Mouse (Mus musculus) heart, embryonic 12.5 days (tissue): ENCODE measurements around the gene Stard3. TPM values are rescaled to one million over a fixed set of nuclear protein-coding genes. Genes with fewer than 3 reads are reported as not detected.

Experiments used
- ATAC-seq: fragments of 200-750 bp; cut with Nextera tagmentation; 2 replicates; pipeline ENCODE4 v1.8.0; 2017; ENCODE audit warnings: moderate TSS enrichment, moderate library complexity; ENCODE audit not compliant: insufficient number of reproducible peaks, low FRiP score
- H3K27ac ChIP-seq: fragments of 300-500 bp; sonication (generic); 2 replicates; pipeline ENCODE4 v1.5.1; 2016; ENCODE audit warnings: mild to moderate bottlenecking, moderate library complexity; ENCODE audit not compliant: poor library complexity, severe bottlenecking
- H3K27me3 ChIP-seq: fragments of 300-500 bp; sonication (generic); replicated peaks from 2 replicates; pipeline ENCODE4 v1.6.1; 2016; ENCODE audit warnings: mild to moderate bottlenecking, moderate library complexity
- H3K36me3 ChIP-seq: fragments of 300-500 bp; sonication (generic); 2 replicates; pipeline ENCODE4 v1.6.1; 2016; ENCODE audit warnings: mild to moderate bottlenecking, moderate library complexity
- H3K4me1 ChIP-seq: fragments of 300-500 bp; sonication (generic); replicated peaks from 2 replicates; pipeline ENCODE4 v1.6.1; 2016; ENCODE audit warnings: mild to moderate bottlenecking
- H3K4me2 ChIP-seq: fragments of 300-500 bp; sonication (generic); 2 replicates; pipeline ENCODE4 v1.6.1; 2016; ENCODE audit warnings: mild to moderate bottlenecking, moderate library complexity
- H3K4me3 ChIP-seq: fragments of 300-500 bp; sonication (generic); 2 replicates; pipeline ENCODE4 v1.5.1; 2016; ENCODE audit warnings: mild to moderate bottlenecking
- H3K9ac ChIP-seq: fragments of 300-500 bp; sonication (generic); 2 replicates; pipeline ENCODE4 v1.6.1; 2016; ENCODE audit warnings: mild to moderate bottlenecking, moderate library complexity
- H3K9me3 ChIP-seq: fragments of 300-500 bp; sonication (generic); replicated peaks from 2 replicates; pipeline ENCODE4 v1.6.1; 2016; ENCODE audit warnings: mild to moderate bottlenecking, moderate library complexity
- WGBS: fragments of 180-500 bp; shearing (Covaris S2); methylation state at CpG from one replicate; pipeline ENCODE4 v1.1.7; 2016; 5-methylcytosine and 5-hydroxymethylcytosine counted together
- polyA plus RNA-seq: library from polyadenylated mRNA; unstranded; fragments of >200 nt; fragmentation: Nextera tagmentation; extraction: Ambion mirVana; gene quantifications from 2 replicates; pipeline ENCODE4 v1.2.1, GENCODE M21; 2016

Gene Stard3
- polyA plus RNA-seq, 1 experiment from 2014 or later, result 45.2 TPM

GRCm38 (mm10) chr11:98389221-98389780 is 31.1 kb downstream of the Stard3 start:
- no peaks in the 10 kb centered on the region for H3K9me3 ChIP-seq
- no peak for ATAC-seq
- no peak overlapping the region for H3K27ac ChIP-seq
- H3K4me2 ChIP-seq, result no peak overlapping the region
- H3K27me3 ChIP-seq, result peaks cover 40% of the 10 kb centered on the region
- no peak overlapping the region; the same call in 1 of the 2 replicates for H3K9ac ChIP-seq
- peaks cover 92% of the 10 kb centered on the region for H3K4me1 ChIP-seq
- WGBS, result 21% methylated on average over 9 of the region's 9 CpGs
- H3K4me3 ChIP-seq, result no peak overlapping the region
- no peaks in the 10 kb centered on the region for H3K36me3 ChIP-seq

- H3K4me1 ChIP-seq, result peaks cover 92% of the 10 kb centered on the region
- no peaks in the 10 kb centered on the region for H3K36me3 ChIP-seq
- peaks cover 38% of the 10 kb centered on the region for H3K27me3 ChIP-seq
- no peak for ATAC-seq
- H3K27ac ChIP-seq, result no peak overlapping the region
- H3K9me3 ChIP-seq, result no peaks in the 10 kb centered on the region
- H3K9ac ChIP-seq, result no peak overlapping the region
- no peak overlapping the region for H3K4me2 ChIP-seq
- 76% methylated on average over 12 of the region's 12 CpGs for WGBS
- H3K4me3 ChIP-seq, result no peak overlapping the region
These were observed 32.0 kb downstream of the Stard3 start for GRCm38 (mm10) chr11:98390141-98390540.

GRCm38 (mm10) chr11:98392034-98392433 is 33.9 kb downstream of the Stard3 start:
- Histone ChIP-seq H3K27me3 (peaks cover 24% of the 10 kb centered on the region), H3K36me3 (no peaks in the 10 kb centered on the region), H3K9ac (peak overlapping the region; percentile 55), H3K27ac (peak overlapping the region; percentile 98), H3K4me3 (no peak overlapping the region), H3K9me3 (no peaks in the 10 kb centered on the region), H3K4me1 (peaks cover 79% of the 10 kb centered on the region), H3K4me2 (peak overlapping the region; percentile 40; the same call in 1 of the 2 replicates)
- ATAC-seq, result no peak
- 6% methylated on average over 7 of the region's 8 CpGs for WGBS

- no peak overlapping the region for H3K4me3 ChIP-seq
- 26% methylated on average over 4 of the region's 4 CpGs for whole genome bisulfite sequencing
- H3K27ac ChIP-seq, result peak overlapping the region; percentile 98
- ATAC-seq, result no peak
- peak overlapping the region; percentile 40 for H3K4me2 ChIP-seq
- H3K36me3 ChIP-seq, result peaks cover 3% of the 10 kb centered on the region; the same call in 1 of the 2 replicates
- no peaks in the 10 kb centered on the region for H3K9me3 ChIP-seq
- peaks cover 73% of the 10 kb centered on the region for H3K4me1 ChIP-seq
- H3K9ac ChIP-seq, result peak overlapping the region; percentile 55
- H3K27me3 ChIP-seq, result peaks cover 18% of the 10 kb centered on the region
These were observed 34.5 kb downstream of the Stard3 start for GRCm38 (mm10) chr11:98392645-98393044.

GRCm38 (mm10) chr11:98393317-98393716 is 35.1 kb downstream of the Stard3 start:
- 0 out of 2 replicates have a peak, but pooled peaks cover 11% of the 10 kb centered on the region for H3K27me3 ChIP-seq
- H3K4me1 ChIP-seq, result peaks cover 67% of the 10 kb centered on the region
- H3K36me3 ChIP-seq, result peaks cover 5% of the 10 kb centered on the region; the same call in 1 of the 2 replicates
- peak overlapping the region; percentile 40 for H3K4me2 ChIP-seq
- H3K9me3 ChIP-seq, result no peaks in the 10 kb centered on the region
- WGBS, result 13% methylated on average over 6 of the region's 6 CpGs
- peak overlapping the region; percentile 55 for H3K9ac ChIP-seq
- peak; percentile 65 for ATAC-seq
- H3K27ac ChIP-seq, result peak overlapping the region; percentile 98
- H3K4me3 ChIP-seq, result no peak overlapping the region

GRCm38 (mm10) chr11:98394301-98394700 is 36.1 kb downstream of the Stard3 start:
- 0 out of 2 replicates have a peak, but pooled peaks have one; percentile 20 for ATAC-seq
- Histone ChIP-seq H3K27ac (peak overlapping the region; percentile 98), H3K9me3 (no peaks in the 10 kb centered on the region), H3K36me3 (peaks cover 9% of the 10 kb centered on the region; the same call in 1 of the 2 replicates), H3K27me3 (0 out of 2 replicates have a peak, but pooled peaks cover 7% of the 10 kb centered on the region), H3K4me1 (peaks cover 57% of the 10 kb centered on the region), H3K4me3 (no peak overlapping the region), H3K9ac (peak overlapping the region; percentile 55; the same call in 1 of the 2 replicates), H3K4me2 (peak overlapping the region; percentile 40)
- 23% methylated on average over 6 of the region's 6 CpGs for WGBS

- peak overlapping the region; percentile 25; the same call in 1 of the 2 replicates for H3K9ac ChIP-seq
- 0 out of 2 replicates have a peak, but pooled peaks cover 7% of the 10 kb centered on the region for H3K27me3 ChIP-seq
- no peak overlapping the region for H3K4me3 ChIP-seq
- no peaks in the 10 kb centered on the region for H3K9me3 ChIP-seq
- 30% methylated on average over 4 of the region's 4 CpGs for WGBS
- peak overlapping the region; percentile 98 for H3K27ac ChIP-seq
- ATAC-seq, result no peak
- 0 out of 2 replicates have a peak overlapping the region, but pooled peaks have one; percentile 4 for H3K4me2 ChIP-seq
- H3K4me1 ChIP-seq, result peaks cover 58% of the 10 kb centered on the region
- H3K36me3 ChIP-seq, result peaks cover 9% of the 10 kb centered on the region; the same call in 1 of the 2 replicates
These were observed 36.9 kb downstream of the Stard3 start for GRCm38 (mm10) chr11:98395041-98395440.

GRCm38 (mm10) chr11:98397946-98398345 is 39.8 kb downstream of the Stard3 start:
- no peaks in the 10 kb centered on the region for H3K27me3 ChIP-seq
- H3K4me3 ChIP-seq, result no peak overlapping the region
- H3K9me3 ChIP-seq, result no peaks in the 10 kb centered on the region
- no peak for ATAC-seq
- WGBS, result 88% methylated on average over 7 of the region's 7 CpGs
- H3K9ac ChIP-seq, result no peak overlapping the region
- H3K4me2 ChIP-seq, result no peak overlapping the region
- H3K36me3 ChIP-seq, result peaks cover 9% of the 10 kb centered on the region; the same call in 1 of the 2 replicates
- H3K27ac ChIP-seq, result no peak overlapping the region
- H3K4me1 ChIP-seq, result peaks cover 43% of the 10 kb centered on the region

GRCm38 (mm10) chr11:98400161-98400726 is 42.1 kb downstream of the Stard3 start, which contains the start of gene Pgap3:
Gene Pgap3 (minus strand): TSS chr11:98400490.
- Histone ChIP-seq H3K4me2 (peak within 1 kb of the TSS; percentile 75), H3K9me3 (no peaks in the 10 kb centered on the region), H3K27ac (peak within 1 kb of the TSS; percentile 93), H3K4me1 (peaks cover 20% of the 10 kb centered on the region), H3K36me3 (peaks cover 9% of the 10 kb centered on the region; the same call in 1 of the 2 replicates), H3K9ac (peak within 1 kb of the TSS; percentile 72), H3K4me3 (peak within 1 kb of the TSS; percentile 59), H3K27me3 (no peaks in the 10 kb centered on the region)
- WGBS, result 1% methylated on average over 40 of the region's 40 CpGs
- peak; percentile 86 for ATAC-seq

GRCm38 (mm10) chr11:98400816-98401215 is 42.6 kb downstream of the Stard3 start:
- Histone ChIP-seq H3K27me3 (no peaks in the 10 kb centered on the region), H3K4me1 (peaks cover 18% of the 10 kb centered on the region), H3K4me3 (peak overlapping the region; percentile 59), H3K9ac (peak overlapping the region; percentile 72), H3K36me3 (peaks cover 9% of the 10 kb centered on the region; the same call in 1 of the 2 replicates), H3K27ac (peak overlapping the region; percentile 93), H3K9me3 (no peaks in the 10 kb centered on the region), H3K4me2 (peak overlapping the region; percentile 75)
- ATAC-seq, result no peak
- WGBS, result 54% methylated on average over 3 of the region's 3 CpGs

GRCm38 (mm10) chr11:98406621-98407020 is 48.5 kb downstream of the Stard3 start:
- H3K4me2 ChIP-seq, result no peak overlapping the region
- no peak overlapping the region for H3K4me3 ChIP-seq
- no peak for ATAC-seq
- no peaks in the 10 kb centered on the region for H3K27me3 ChIP-seq
- no peaks in the 10 kb centered on the region for H3K9me3 ChIP-seq
- H3K4me1 ChIP-seq, result peaks cover 24% of the 10 kb centered on the region
- H3K9ac ChIP-seq, result no peak overlapping the region
- H3K27ac ChIP-seq, result no peak overlapping the region
- no peaks in the 10 kb centered on the region for H3K36me3 ChIP-seq
- 73% methylated on average over 6 of the region's 6 CpGs for WGBS
